Mouse (Mus musculus): Measurements from ENCODE around the gene Igfbp5. TPM values are rescaled to one million over a fixed set of nuclear protein-coding genes. Genes with fewer than 3 reads are reported as not detected.

Gene Igfbp5
- total RNA-seq, 1 experiment = 2.1 TPM

GRCm38 (mm10) chr1:72873511-72874286 lies 985 bp downstream of the Igfbp5 start:
- DNase-seq (ENCODE audit: low read depth, low spot score) = no peak
- H3K4me3 ChIP-seq (ENCODE audit: insufficient read depth in 1 of 2, low read depth in 1 of 2, low read length in 2 of 2, poor library complexity in 1 of 2, severe bottlenecking in 1 of 2) = peak overlapping the region; percentile 63 to 69
- H3K9me3 ChIP-seq (ENCODE audit: control insufficient read depth, insufficient read depth, low read depth, low read length) = no peaks in the 10 kb centered on the region
- in situ Hi-C loops (cut with MboI; ENCODE audit: low sequenced_read_pairs in 2 of 2, unreplicated experiment in 2 of 2) = loop anchor here in 1 of 2 experiments (10.0 kb wide), 1 partner anchor 951 kb away; no protein-coding TSS in a partner anchor
- TF ChIP-seq CHD2 (IDR thresholded peaks at IDR 0.05; ENCODE audit: low read depth, low read length) (no peak), HCFC1 (IDR thresholded peaks at IDR 0.05; ENCODE audit: borderline replicate concordance, insufficient read depth, low read length) (no peak), ZC3H11A (IDR thresholded peaks at IDR 0.05; ENCODE audit: borderline replicate concordance, low read depth, low read length) (no peak), MAFK (IDR thresholded peaks at IDR 0.05; ENCODE audit: insufficient read depth, low read depth, low read length) (no peak), ZNF384 (IDR thresholded peaks at IDR 0.05; ENCODE audit: low read depth, low read length) (no peak)
- no peaks in the 10 kb centered on the region; a peak in 2 of 4 replicates for H3K4me1 ChIP-seq (ENCODE audit: control insufficient read depth in 2 of 2, insufficient read depth in 2 of 2, low read length in 2 of 2, poor library complexity in 1 of 2)
- H3K27ac ChIP-seq (ENCODE audit: insufficient read depth, low read depth, low read length, poor library complexity, severe bottlenecking) = no peak overlapping the region
- no peaks in the 10 kb centered on the region for H3K36me3 ChIP-seq (ENCODE audit: control insufficient read depth, insufficient read depth, low read length, poor library complexity, severe bottlenecking)
- peak overlapping the region; percentile 57 for H3K9ac ChIP-seq (ENCODE audit: insufficient read depth, low read depth, low read length, poor library complexity, severe bottlenecking)

- no peaks in the 10 kb centered on the region for H3K9me3 ChIP-seq (ENCODE audit: control insufficient read depth, insufficient read depth, low read depth, low read length)
- H3K4me3 ChIP-seq (ENCODE audit: insufficient read depth in 1 of 2, low read depth in 1 of 2, low read length in 2 of 2, poor library complexity in 1 of 2, severe bottlenecking in 1 of 2) = peak overlapping the region; percentile 63 to 69; a peak in 3 of 4 replicates
- TF ChIP-seq CHD2 (IDR thresholded peaks at IDR 0.05; ENCODE audit: low read depth, low read length) (no peak), HCFC1 (IDR thresholded peaks at IDR 0.05; ENCODE audit: borderline replicate concordance, insufficient read depth, low read length) (no peak)
- H3K27ac ChIP-seq (ENCODE audit: insufficient read depth, low read depth, low read length, poor library complexity, severe bottlenecking) = no peak overlapping the region
- in situ Hi-C loops (cut with MboI; ENCODE audit: low sequenced_read_pairs in 2 of 2, unreplicated experiment in 2 of 2) = loop anchor here in 1 of 2 experiments (10.0 kb wide), 1 partner anchor 952 kb away; no protein-coding TSS in a partner anchor
- no peak overlapping the region for H3K9ac ChIP-seq (ENCODE audit: insufficient read depth, low read depth, low read length, poor library complexity, severe bottlenecking)
- H3K36me3 ChIP-seq (ENCODE audit: control insufficient read depth, insufficient read depth, low read length, poor library complexity, severe bottlenecking) = no peaks in the 10 kb centered on the region
- H3K4me1 ChIP-seq (ENCODE audit: control insufficient read depth in 2 of 2, insufficient read depth in 2 of 2, low read length in 2 of 2, poor library complexity in 1 of 2) = no peaks in the 10 kb centered on the region; a peak in 2 of 4 replicates
- DNase-seq (ENCODE audit: low read depth, low spot score) = no peak
These were observed 1.6 kb downstream of the Igfbp5 start for GRCm38 (mm10) chr1:72873078-72873477.

GRCm38 (mm10) chr1:72872521-72872920 lies 2.2 kb downstream of the Igfbp5 start:
- no peaks in the 10 kb centered on the region; a peak in 2 of 4 replicates for H3K4me1 ChIP-seq (ENCODE audit: control insufficient read depth in 2 of 2, insufficient read depth in 2 of 2, low read length in 2 of 2, poor library complexity in 1 of 2)
- TF ChIP-seq MAFK (IDR thresholded peaks at IDR 0.05; ENCODE audit: insufficient read depth, low read depth, low read length) = no peak
- TF ChIP-seq CHD2 (IDR thresholded peaks at IDR 0.05; ENCODE audit: low read depth, low read length) = no peak
- no peak for TF ChIP-seq ZNF384 (IDR thresholded peaks at IDR 0.05; ENCODE audit: low read depth, low read length)
- no peak for TF ChIP-seq HCFC1 (IDR thresholded peaks at IDR 0.05; ENCODE audit: borderline replicate concordance, insufficient read depth, low read length)
- TF ChIP-seq ZC3H11A (IDR thresholded peaks at IDR 0.05; ENCODE audit: borderline replicate concordance, low read depth, low read length) = no peak
- no peak overlapping the region for H3K9ac ChIP-seq (ENCODE audit: insufficient read depth, low read depth, low read length, poor library complexity, severe bottlenecking)
- H3K36me3 ChIP-seq (ENCODE audit: control insufficient read depth, insufficient read depth, low read length, poor library complexity, severe bottlenecking) = no peaks in the 10 kb centered on the region
- no peaks in the 10 kb centered on the region for H3K9me3 ChIP-seq (ENCODE audit: control insufficient read depth, insufficient read depth, low read depth, low read length)
- peak overlapping the region; percentile 14 to 63; a peak in 2 of 4 replicates for H3K4me3 ChIP-seq (ENCODE audit: insufficient read depth in 1 of 2, low read depth in 1 of 2, low read length in 2 of 2, poor library complexity in 1 of 2, severe bottlenecking in 1 of 2)
- in situ Hi-C loops (cut with MboI; ENCODE audit: low sequenced_read_pairs in 2 of 2, unreplicated experiment in 2 of 2) = loop anchor here in 1 of 2 experiments (10.0 kb wide), 1 partner anchor 952 kb away; no protein-coding TSS in a partner anchor
- H3K27ac ChIP-seq (ENCODE audit: insufficient read depth, low read depth, low read length, poor library complexity, severe bottlenecking) = no peak overlapping the region
- DNase-seq (ENCODE audit: low read depth, low spot score) = no peak

DNA sequence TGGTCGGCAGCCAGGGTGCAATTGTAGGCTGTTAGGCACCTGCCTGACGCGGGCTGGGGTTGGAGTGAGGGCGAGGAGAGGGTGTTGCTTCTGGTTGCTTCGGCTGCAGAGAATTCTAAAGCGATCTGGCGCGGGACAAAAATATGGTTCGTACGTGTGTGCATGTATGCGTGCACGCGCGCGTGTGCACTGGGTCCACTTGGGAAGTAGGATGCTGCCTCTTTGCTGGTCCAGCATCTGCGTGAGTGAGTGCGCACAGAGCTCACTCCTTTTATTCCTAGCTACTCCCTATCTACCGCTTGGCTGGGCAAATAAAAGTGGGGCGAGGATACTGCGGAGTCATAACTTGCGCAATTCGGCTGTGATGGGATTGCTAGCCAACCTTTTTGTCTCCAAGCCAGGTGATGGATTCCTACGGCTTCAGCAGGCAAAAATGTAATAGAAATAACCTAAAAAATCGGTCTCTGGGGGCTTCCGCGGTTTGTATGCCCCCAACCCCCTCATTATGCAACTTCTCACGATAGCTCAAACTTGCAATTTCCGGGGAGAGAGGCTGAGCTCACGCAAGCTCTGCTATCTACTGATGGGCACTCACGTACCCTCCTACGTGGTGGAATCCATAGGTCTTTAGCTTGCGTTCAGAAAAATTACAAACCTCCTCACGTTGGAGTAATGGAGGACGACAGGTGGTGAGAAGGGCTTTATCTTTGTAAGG lies 2.8 kb downstream of the Igfbp5 start:
- Histone ChIP-seq H3K4me3 (ENCODE audit: insufficient read depth in 1 of 2, low read depth in 1 of 2, low read length in 2 of 2, poor library complexity in 1 of 2, severe bottlenecking in 1 of 2) (peak overlapping the region; percentile 31 to 61; a peak in 3 of 4 replicates), H3K36me3 (ENCODE audit: control insufficient read depth, insufficient read depth, low read length, poor library complexity, severe bottlenecking) (no peaks in the 10 kb centered on the region), H3K9me3 (ENCODE audit: control insufficient read depth, insufficient read depth, low read depth, low read length) (no peaks in the 10 kb centered on the region), H3K27ac (ENCODE audit: insufficient read depth, low read depth, low read length, poor library complexity, severe bottlenecking) (no peak overlapping the region), H3K9ac (ENCODE audit: insufficient read depth, low read depth, low read length, poor library complexity, severe bottlenecking) (no peak overlapping the region), H3K4me1 (ENCODE audit: control insufficient read depth in 2 of 2, insufficient read depth in 2 of 2, low read length in 2 of 2, poor library complexity in 1 of 2) (no peaks in the 10 kb centered on the region; a peak in 2 of 4 replicates)
- no peak for DNase-seq (ENCODE audit: low read depth, low spot score)
- no peak for TF ChIP-seq HCFC1 (IDR thresholded peaks at IDR 0.05; ENCODE audit: borderline replicate concordance, insufficient read depth, low read length)
- no peak for TF ChIP-seq CHD2 (IDR thresholded peaks at IDR 0.05; ENCODE audit: low read depth, low read length)
- no peak for TF ChIP-seq MAFK (IDR thresholded peaks at IDR 0.05; ENCODE audit: insufficient read depth, low read depth, low read length)
- TF ChIP-seq ZNF384 (IDR thresholded peaks at IDR 0.05; ENCODE audit: low read depth, low read length) = no peak
- no peak for TF ChIP-seq ZC3H11A (IDR thresholded peaks at IDR 0.05; ENCODE audit: borderline replicate concordance, low read depth, low read length)
- in situ Hi-C loops (cut with MboI; ENCODE audit: low sequenced_read_pairs in 2 of 2, unreplicated experiment in 2 of 2) = loop anchor here in 1 of 2 experiments (10.0 kb wide), 1 partner anchor 953 kb away; no protein-coding TSS in a partner anchor

All from ES-E14 (cell line).